ENCODE assay signal across 8 mouse cellular contexts in the genomic region with DNA sequence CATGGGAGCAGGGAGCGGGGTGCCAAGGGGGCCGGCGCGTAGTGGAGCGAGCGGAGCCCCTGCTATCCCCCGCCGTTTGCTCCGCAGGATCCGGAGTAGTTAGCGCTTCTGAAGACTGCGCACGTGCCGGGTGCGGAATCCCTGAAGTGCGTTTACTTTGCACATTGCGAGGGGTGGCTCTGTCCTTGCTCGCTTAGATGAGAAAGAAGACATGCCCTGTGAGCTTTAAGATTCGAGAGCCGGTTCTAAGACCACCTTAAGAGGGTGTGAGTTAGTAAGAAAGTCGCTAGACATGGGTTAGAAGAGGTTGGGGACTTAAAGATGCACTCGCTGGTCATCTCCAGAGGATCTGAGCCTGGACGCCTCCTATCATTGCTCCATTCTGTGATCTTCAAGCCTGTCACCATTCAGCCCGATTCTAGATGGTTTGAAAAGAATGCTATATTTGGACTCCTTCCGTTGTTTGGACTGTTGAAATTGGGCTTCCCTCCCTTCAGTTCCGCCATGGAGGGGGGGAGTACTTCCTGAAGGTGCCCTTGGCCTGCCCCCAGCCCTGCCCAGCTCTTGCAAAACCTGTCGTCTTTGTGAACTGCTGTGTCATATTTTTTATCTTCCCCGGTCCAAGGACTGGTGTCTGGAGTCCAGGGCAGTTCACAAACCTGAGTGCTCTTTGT. TPM values are rescaled to one million over a fixed set of nuclear protein-coding genes. Genes with fewer than 3 reads are reported as not detected.
A peak's percentile ranks its signal among the peaks of the same experiment; 100 is the strongest.
DNase-seq lines count a peak whose midpoint lies in the region; ATAC-seq and TF ChIP-seq lines count a peak whose summit lies in the region.

No protein-coding gene starts in this region.

- H3K4me3 ChIP-seq in C2C12 (ENCODE audit: insufficient read depth, poor library complexity, severe bottlenecking), result peak overlapping the region; percentile 93
- peak overlapping the region; percentile 81 for H3K4me3 ChIP-seq in forebrain, embryonic 11.5 days (ENCODE audit: low read depth, low read length)
- peak overlapping the region; percentile 85 for H3K4me3 ChIP-seq in hindbrain, embryonic 16.5 days (ENCODE audit: low read length)
- peak overlapping the region; percentile 97 for H3K4me3 ChIP-seq in liver, embryonic 12.5 days

- peaks cover 49% of the 10 kb centered on the region for H3K79me3 ChIP-seq in C2C12 (ENCODE audit: low read depth)

- H3K27ac ChIP-seq in forebrain, embryonic 11.5 days (ENCODE audit: low read depth, low read length), result no peak overlapping the region
- H3K27ac ChIP-seq in hindbrain, embryonic 16.5 days (ENCODE audit: low read depth, low read length), result peak overlapping the region; percentile 79
- peak overlapping the region; percentile 96 for H3K27ac ChIP-seq in liver, embryonic 12.5 days

- peaks cover 92% of the 10 kb centered on the region for H3K79me2 ChIP-seq in C2C12 (ENCODE audit: control insufficient read depth, insufficient read depth)

- H3K4me1 ChIP-seq in forebrain, embryonic 11.5 days (replicated peaks; ENCODE audit: control insufficient read depth, insufficient read depth, low read length), result peaks cover 2% of the 10 kb centered on the region; the same call in 1 of the 2 replicates
- H3K4me1 ChIP-seq in hindbrain, embryonic 16.5 days (ENCODE audit: control insufficient read depth, insufficient read depth, low read depth, low read length), result peaks cover 19% of the 10 kb centered on the region
- H3K4me1 ChIP-seq in liver, embryonic 12.5 days, result peaks cover 51% of the 10 kb centered on the region

- DNase-seq in R1 (ENCODE audit: low read depth, low spot score), result peak; percentile 51
- no peak for DNase-seq in forebrain, embryonic 11.5 days (ENCODE audit: low spot score)
- peak; percentile 23 to 48 for DNase-seq in thymus, postnatal 36 days
- DNase-seq in cerebellum, postnatal 10 days, result no peak

- H3K9ac ChIP-seq in forebrain, embryonic 11.5 days (ENCODE audit: low read length), result peak overlapping the region; percentile 85
- peak overlapping the region; percentile 82 for H3K9ac ChIP-seq in hindbrain, embryonic 16.5 days (ENCODE audit: low read depth, low read length)
- H3K9ac ChIP-seq in liver, embryonic 12.5 days, result peak overlapping the region; percentile 99

- H3K4me2 ChIP-seq in forebrain, embryonic 11.5 days (ENCODE audit: low read depth, low read length, severe bottlenecking), result peak overlapping the region; percentile 69
- peak overlapping the region; percentile 78 for H3K4me2 ChIP-seq in hindbrain, embryonic 16.5 days (ENCODE audit: low read length)
- peak overlapping the region; percentile 75 for H3K4me2 ChIP-seq in liver, embryonic 12.5 days

- WGBS in forebrain, embryonic 11.5 days, result 4% methylated on average over 28 of the region's 28 CpGs
- 5% methylated on average over 26 of the region's 28 CpGs for WGBS in hindbrain, embryonic 16.5 days
- under 1% methylated on average over 28 of the region's 28 CpGs for WGBS in liver, embryonic 12.5 days (ENCODE audit: insufficient replicate concordance)

- H3K9me3 ChIP-seq in forebrain, embryonic 11.5 days (ENCODE audit: control insufficient read depth, low read length), result no peaks in the 10 kb centered on the region
- no peaks in the 10 kb centered on the region for H3K9me3 ChIP-seq in hindbrain, embryonic 16.5 days (ENCODE audit: control insufficient read depth, low read length)
- H3K9me3 ChIP-seq in liver, embryonic 12.5 days (replicated peaks), result no peaks in the 10 kb centered on the region

- no peaks in the 10 kb centered on the region for H3K27me3 ChIP-seq in C2C12 (ENCODE audit: control insufficient read depth, insufficient read depth, insufficient read length)
- no peaks in the 10 kb centered on the region for H3K27me3 ChIP-seq in forebrain, embryonic 11.5 days (ENCODE audit: control insufficient read depth, insufficient read depth, low read length)
- no peaks in the 10 kb centered on the region for H3K27me3 ChIP-seq in hindbrain, embryonic 16.5 days (replicated peaks; ENCODE audit: control insufficient read depth, insufficient read depth, low read length)
- no peaks in the 10 kb centered on the region for H3K27me3 ChIP-seq in liver, embryonic 12.5 days (replicated peaks)

- H3ac ChIP-seq in C2C12 (ENCODE audit: control insufficient read depth, insufficient read length, low read depth), result peak overlapping the region; percentile 92

- no peak for ATAC-seq in forebrain, embryonic 11.5 days (replicated peaks; ENCODE audit: low FRiP score)
- no peak for ATAC-seq in hindbrain, embryonic 16.5 days
- ATAC-seq in liver, embryonic 12.5 days, result peak; percentile 57
- peak; percentile 86 for ATAC-seq in monocyte, adult 5-6 weeks (replicated peaks; ENCODE audit: insufficient number of reproducible peaks, low FRiP score, low TSS enrichment, poor library complexity, severe bottlenecking)

- H3K36me3 ChIP-seq in C2C12 (ENCODE audit: control insufficient read depth, insufficient read depth), result peaks cover 36% of the 10 kb centered on the region
- no peaks in the 10 kb centered on the region; the same call in 1 of the 2 replicates for H3K36me3 ChIP-seq in forebrain, embryonic 11.5 days (ENCODE audit: control insufficient read depth, insufficient read depth, low read length)
- H3K36me3 ChIP-seq in hindbrain, embryonic 16.5 days (ENCODE audit: control insufficient read depth, insufficient read depth, low read length), result peaks cover 9% of the 10 kb centered on the region
- peaks cover 53% of the 10 kb centered on the region for H3K36me3 ChIP-seq in liver, embryonic 12.5 days

- no peak for TF ChIP-seq CTCF in C2C12 (IDR thresholded peaks at IDR 0.05; ENCODE audit: control insufficient read depth, insufficient read depth, insufficient read length)

TF ChIP-seq in C2C12, 6 proteins besides CTCF, POLR2A, EP300 and RAD21:
- TF ChIP-seq CEBPB (IDR thresholded peaks at IDR 0.05; ENCODE audit: low read depth) (peak; percentile 42), USF1 (IDR thresholded peaks at IDR 0.05; ENCODE audit: low read depth) (no peak), MAX (IDR thresholded peaks at IDR 0.05) (peak; percentile 14), FOSL1 (IDR thresholded peaks at IDR 0.05; ENCODE audit: insufficient read depth, low read length, poor library complexity, severe bottlenecking) (no peak), MYOD1 (IDR thresholded peaks at IDR 0.05; ENCODE audit: control insufficient read depth, insufficient read length, low read depth) (no peak), MYOG (IDR thresholded peaks at IDR 0.05; ENCODE audit: control insufficient read depth, extremely low read depth, insufficient read length) (no peak)

RNA-seq across cellular contexts. Expression of a gene that starts 0.7 kb away (rescaled TPM):
- 228 TPM for polyA plus RNA-seq in C2C12 (2012; fragmentation: generic; extraction: Trizol)
- polyA plus RNA-seq in forebrain, embryonic 11.5 days (2014; fragmentation: Nextera tagmentation; extraction: Ambion mirVana), result 186 and 189 TPM in 2 replicates
- 138 and 151 TPM in 2 replicates for polyA plus RNA-seq in hindbrain, embryonic 16.5 days (2015; fragmentation: Nextera tagmentation; extraction: Ambion mirVana)
- polyA plus RNA-seq in liver, embryonic 12.5 days (2016; fragmentation: Nextera tagmentation; extraction: Ambion mirVana), result 250 and 266 TPM in 2 replicates
- 118 to 134 TPM (median 121 TPM) in 3 replicates for total RNA-seq in monocyte, adult 5-6 weeks (2017)

RNA-seq across cellular contexts. Expression of a gene that starts 5.9 kb away (rescaled TPM):
- 0.27 TPM for polyA plus RNA-seq in C2C12 (2012; fragmentation: generic; extraction: Trizol)
- polyA plus RNA-seq in forebrain, embryonic 11.5 days (2014; fragmentation: Nextera tagmentation; extraction: Ambion mirVana), result 9.9 and 10.0 TPM in 2 replicates
- polyA plus RNA-seq in hindbrain, embryonic 16.5 days (2015; fragmentation: Nextera tagmentation; extraction: Ambion mirVana), result 6.9 and 8.1 TPM in 2 replicates
- 2.5 and 2.7 TPM in 2 replicates for polyA plus RNA-seq in liver, embryonic 12.5 days (2016; fragmentation: Nextera tagmentation; extraction: Ambion mirVana)
- 0.38 to 5.2 TPM (median 2.5 TPM) in 3 replicates for total RNA-seq in monocyte, adult 5-6 weeks (2017)

RNA-seq across cellular contexts. Expression of a gene that starts 23.4 kb away (rescaled TPM):
- 0.13 TPM for polyA plus RNA-seq in C2C12 (2012; fragmentation: generic; extraction: Trizol)
- 0.73 and 0.83 TPM in 2 replicates for polyA plus RNA-seq in forebrain, embryonic 11.5 days (2014; fragmentation: Nextera tagmentation; extraction: Ambion mirVana)
- polyA plus RNA-seq in hindbrain, embryonic 16.5 days (2015; fragmentation: Nextera tagmentation; extraction: Ambion mirVana), result 0.21 and 0.25 TPM in 2 replicates
- polyA plus RNA-seq in liver, embryonic 12.5 days (2016; fragmentation: Nextera tagmentation; extraction: Ambion mirVana), result 6.2 and 7.1 TPM in 2 replicates
- 13.8 to 38.9 TPM (median 15.8 TPM) in 3 replicates for total RNA-seq in monocyte, adult 5-6 weeks (2017)

RNA-seq across cellular contexts. Expression of a gene that starts 23.8 kb away (rescaled TPM):
- polyA plus RNA-seq in C2C12 (2012; fragmentation: generic; extraction: Trizol), result 19.6 TPM
- polyA plus RNA-seq in forebrain, embryonic 11.5 days (2014; fragmentation: Nextera tagmentation; extraction: Ambion mirVana), result 109 and 110 TPM in 2 replicates
- 16.0 and 20.4 TPM in 2 replicates for polyA plus RNA-seq in hindbrain, embryonic 16.5 days (2015; fragmentation: Nextera tagmentation; extraction: Ambion mirVana)
- polyA plus RNA-seq in liver, embryonic 12.5 days (2016; fragmentation: Nextera tagmentation; extraction: Ambion mirVana), result 15.4 and 16.2 TPM in 2 replicates
- 3.2 to 5.9 TPM (median 3.5 TPM) in 3 replicates for total RNA-seq in monocyte, adult 5-6 weeks (2017)

Comparison
In these comparisons a context has a peak if more than half of its experiments do, and no peak if none do; other contexts are left out.
1. DNase-seq: peak in R1 (single experiment) and thymus, postnatal 36 days (2 of 2); none in forebrain, embryonic 11.5 days (single experiment) and cerebellum, postnatal 10 days (0 of 2).
2. ATAC-seq: peak in liver, embryonic 12.5 days (single experiment) and monocyte, adult 5-6 weeks (single experiment); none in forebrain, embryonic 11.5 days (single experiment) and hindbrain, embryonic 16.5 days (single experiment).
3. Peak in every context shown above with its lines, with median percentiles within 50 percentile points of each other: H3K4me3 ChIP-seq, H3K4me2 ChIP-seq and H3K9ac ChIP-seq.